Mouse (Mus musculus) cerebellum, postnatal 10 days (tissue): ENCODE data around the gene Ptafr.
"Not testable (repeated sequence)": the region's sequence is repeated elsewhere in the genome, so short reads cannot be mapped to it uniquely, and the experiment has no call there.

Experiments used
- DNase-seq, 2 experiments: peaks; one replicate each; pipeline ENCODE4 v3.0.0; 2021; ENCODE audit warnings: mixed read lengths in 2 of 2

The Ptafr gene

GRCm38 (mm10) chr4:132563261-132563660 lies 606 bp upstream of the Ptafr start:
- DNase-seq: no peak

- DNase-seq: peak; percentile 82 to 85
Measured at GRCm38 (mm10) chr4:132565089-132565747, 1.4 kb downstream of the Ptafr start.

- peak; percentile 81 to 86 for DNase-seq
Measured at GRCm38 (mm10) chr4:132567361-132567779, 3.5 kb downstream of the Ptafr start.

GRCm38 (mm10) chr4:132569115-132569514 lies 5.2 kb downstream of the Ptafr start:
- peak; percentile 28 to 64 for DNase-seq

GRCm38 (mm10) chr4:132571190-132571589 lies 7.3 kb downstream of the Ptafr start:
- no peak for DNase-seq

GRCm38 (mm10) chr4:132573327-132573726 lies 9.5 kb downstream of the Ptafr start:
- DNase-seq: no peak

- no peak for DNase-seq
Measured at GRCm38 (mm10) chr4:132574809-132575347, 11.0 kb downstream of the Ptafr start.

GRCm38 (mm10) chr4:132583781-132584180 lies 19.9 kb downstream of the Ptafr start:
- no peak for DNase-seq

- DNase-seq: no peak
Measured at GRCm38 (mm10) chr4:132584975-132585374, 21.1 kb downstream of the Ptafr start.

GRCm38 (mm10) chr4:132586282-132586681 lies 22.4 kb downstream of the Ptafr start:
- no peak for DNase-seq

- DNase-seq: no peak
Measured at GRCm38 (mm10) chr4:132588512-132588911, 24.6 kb downstream of the Ptafr start.

GRCm38 (mm10) chr4:132590642-132591041 lies 26.8 kb downstream of the Ptafr start:
- no peak for DNase-seq

- no peak for DNase-seq
Measured at GRCm38 (mm10) chr4:132592958-132593357, 29.1 kb downstream of the Ptafr start.

GRCm38 (mm10) chr4:132594191-132594590 lies 30.3 kb downstream of the Ptafr start:
- DNase-seq: no peak

- DNase-seq: no peak
Measured at GRCm38 (mm10) chr4:132598861-132599260, 35.0 kb downstream of the Ptafr start.

- no peak for DNase-seq
Measured at GRCm38 (mm10) chr4:132599764-132600163, 35.9 kb downstream of the Ptafr start.

- no peak for DNase-seq
Measured at GRCm38 (mm10) chr4:132600465-132600864, 36.6 kb downstream of the Ptafr start.

GRCm38 (mm10) chr4:132601242-132601641 lies 37.4 kb downstream of the Ptafr start:
- DNase-seq: not testable (repeated sequence)

GRCm38 (mm10) chr4:132603468-132603867 lies 39.6 kb downstream of the Ptafr start:
- DNase-seq: no peak

- no peak for DNase-seq
Measured at GRCm38 (mm10) chr4:132605816-132606215, 41.9 kb downstream of the Ptafr start.

- no peak for DNase-seq
Measured at GRCm38 (mm10) chr4:132608147-132608546, 44.3 kb downstream of the Ptafr start.

- DNase-seq: no peak
Measured at GRCm38 (mm10) chr4:132610301-132610984, 46.6 kb downstream of the Ptafr start.

- no peak for DNase-seq
Measured at GRCm38 (mm10) chr4:132611320-132611719, 47.5 kb downstream of the Ptafr start.

- no peak for DNase-seq
Measured at GRCm38 (mm10) chr4:132617873-132618272, 54.0 kb downstream of the Ptafr start.
